Mouse (Mus musculus): ENCODE data around the gene Zfp442. TPM values are rescaled to one million over a fixed set of nuclear protein-coding genes. Genes with fewer than 3 reads are reported as not detected.

The Zfp442 gene
- total RNA-seq (2023), result 3.6 TPM

GRCm38 (mm10) chr2:150451180-150451919 is at the start of gene Zfp442:
Gene Zfp442, minus strand, starts transcription at chr2:150451486.

GRCm38 (mm10) chr2:150484939-150485778 is 33.9 kb upstream of the Zfp442 start, which contains the start of gene Zfp345:
Gene Zfp345, minus strand, starts transcription at chr2:150485091.

GRCm38 (mm10) chr2:150362113-150362877 is 89.0 kb downstream of the Zfp442 start, which contains the start of gene 3300002I08Rik:
Gene 3300002I08Rik, minus strand, starts transcription at chr2:150362765.

Other genes starting within 250 kb of the Zfp442 start
- gene Zfp937, start 233.4 kb downstream of the Zfp442 start, total RNA-seq (2023), result 6.7 TPM
- 16.6 TPM for gene Gm21994, start 195.9 kb downstream of the Zfp442 start, total RNA-seq (2023)
- 0.53 TPM for gene Gm14124, start 194.0 kb downstream of the Zfp442 start, total RNA-seq (2023)
- gene Gm10130, start 127.8 kb downstream of the Zfp442 start, total RNA-seq (2023), result 8.9 TPM
- 9.8 TPM for gene 3300002I08Rik, start 88.7 kb downstream of the Zfp442 start, total RNA-seq (2023)
- gene Zfp345, start 33.6 kb upstream of the Zfp442 start, total RNA-seq (2023), result 0.77 TPM
- 10.0 TPM for gene Cst7, start 118.9 kb upstream of the Zfp442 start, total RNA-seq (2023)
- 26.6 TPM for gene Apmap, start 157.1 kb upstream of the Zfp442 start, total RNA-seq (2023)
- 40.6 TPM for gene Acss1, start 217.0 kb upstream of the Zfp442 start, total RNA-seq (2023)
- not detected for gene Vsx1, start 237.9 kb upstream of the Zfp442 start, total RNA-seq (2023)